Mouse (Mus musculus) layer of hippocampus, adult 2 months (tissue): Measurements from ENCODE around the gene Med24. TPM values are rescaled to one million over a fixed set of nuclear protein-coding genes. Genes with fewer than 3 reads are reported as not detected.

ENCODE experiments used
- DNase-seq, 2 experiments: peaks; one replicate each; pipeline ENCODE4 v3.0.0; 2022; ENCODE audit warnings: low spot score in 2 of 2
- H3K27ac ChIP-seq: fragments of 200-600 bp; 2 replicates; pipeline ENCODE4 v1.8.1; 2022
- H3K4me3 ChIP-seq: fragments of 200-600 bp; 2 replicates; pipeline ENCODE4 v1.8.1; 2022; ENCODE audit warnings: mild to moderate bottlenecking
- CTCF ChIP-seq: fragments of 200-600 bp; conservative IDR thresholded peaks from 2 replicates; pipeline ENCODE4 v1.8.1; 2022; ENCODE audit warnings: antibody characterized with exemption, mild to moderate bottlenecking, moderate library complexity
- total RNA-seq, 2 experiments: library from RNA; stranded (reverse); gene quantifications; 2 replicates each; pipeline ENCODE4 v1.2.3; 2021

Med24 gene
- total RNA-seq, 2 experiments from 2014 or later = 146 to 148 TPM

- no peak for TF ChIP-seq CTCF
- no peak for DNase-seq
- Histone ChIP-seq H3K27ac (no peak within 1 kb of the TSS), H3K4me3 (no peak within 1 kb of the TSS)
Observed at GRCm38 (mm10) chr11:98701213-98701670, 28.0 kb downstream of the Med24 start, which contains the start of gene Csf3. Gene Csf3, plus strand, starts transcription at chr11:98701263.

GRCm38 (mm10) chr11:98699911-98700310 lies 29.3 kb downstream of the Med24 start:
- H3K4me3 ChIP-seq = no peak overlapping the region
- peak; percentile 92 for TF ChIP-seq CTCF
- DNase-seq = peak; percentile 69 to 88
- H3K27ac ChIP-seq = no peak overlapping the region

GRCm38 (mm10) chr11:98698849-98699640 lies 30.2 kb downstream of the Med24 start:
- no peak overlapping the region for H3K4me3 ChIP-seq
- H3K27ac ChIP-seq = no peak overlapping the region
- no peak for DNase-seq
- TF ChIP-seq CTCF = no peak

- no peak for TF ChIP-seq CTCF
- no peak for DNase-seq
- H3K4me3 ChIP-seq = no peak overlapping the region
- H3K27ac ChIP-seq = no peak overlapping the region
Observed at GRCm38 (mm10) chr11:98697225-98697624, 32.0 kb downstream of the Med24 start.

- no peak for TF ChIP-seq CTCF
- Histone ChIP-seq H3K4me3 (no peak overlapping the region), H3K27ac (no peak overlapping the region)
- no peak for DNase-seq
Observed at GRCm38 (mm10) chr11:98696454-98697216, 32.6 kb downstream of the Med24 start.

GRCm38 (mm10) chr11:98695408-98695807 lies 33.8 kb downstream of the Med24 start:
- TF ChIP-seq CTCF = no peak
- no peak for DNase-seq
- no peak overlapping the region for H3K4me3 ChIP-seq

GRCm38 (mm10) chr11:98694301-98694700 lies 34.9 kb downstream of the Med24 start:
- no peak overlapping the region for H3K27ac ChIP-seq
- no peak overlapping the region for H3K4me3 ChIP-seq
- DNase-seq = no peak
- TF ChIP-seq CTCF = no peak

More at GRCm38 (mm10) chr11:98695408-98695807, 33.8 kb downstream of the Med24 start:
- H3K27ac ChIP-seq = no peak overlapping the region

- no peak for TF ChIP-seq CTCF
- Histone ChIP-seq H3K4me3 (no peak overlapping the region), H3K27ac (no peak overlapping the region)
- DNase-seq = no peak
Observed at GRCm38 (mm10) chr11:98693746-98694145, 35.5 kb downstream of the Med24 start.

GRCm38 (mm10) chr11:98693201-98693600 lies 36.0 kb downstream of the Med24 start:
- no peak overlapping the region for H3K4me3 ChIP-seq
- no peak overlapping the region for H3K27ac ChIP-seq
- no peak for TF ChIP-seq CTCF
- DNase-seq = no peak

GRCm38 (mm10) chr11:98688009-98688408 lies 41.2 kb downstream of the Med24 start:
- no peak overlapping the region for H3K27ac ChIP-seq

GRCm38 (mm10) chr11:98686976-98687375 lies 42.3 kb downstream of the Med24 start:
- no peak for DNase-seq
- TF ChIP-seq CTCF = no peak

More at GRCm38 (mm10) chr11:98688009-98688408, 41.2 kb downstream of the Med24 start:
- no peak for DNase-seq
- H3K4me3 ChIP-seq = no peak overlapping the region
- TF ChIP-seq CTCF = no peak

GRCm38 (mm10) chr11:98685642-98686041 lies 43.6 kb downstream of the Med24 start:
- no peak for DNase-seq
- no peak overlapping the region for H3K27ac ChIP-seq
- TF ChIP-seq CTCF = no peak
- H3K4me3 ChIP-seq = no peak overlapping the region

More at GRCm38 (mm10) chr11:98686976-98687375, 42.3 kb downstream of the Med24 start:
- Histone ChIP-seq H3K27ac (no peak overlapping the region), H3K4me3 (no peak overlapping the region)

GRCm38 (mm10) chr11:98682811-98683210 lies 46.4 kb downstream of the Med24 start:
- Histone ChIP-seq H3K4me3 (peak overlapping the region; percentile 99), H3K27ac (peak overlapping the region; percentile 96)
- TF ChIP-seq CTCF = no peak
- DNase-seq = no peak
